Mouse (Mus musculus): Measurements from ENCODE around the gene Il2rb. TPM values are rescaled to one million over a fixed set of nuclear protein-coding genes. Genes with fewer than 3 reads are reported as not detected.

The Il2rb gene
- polyA plus RNA-seq (2014; fragmentation: Illumina TruSeq; extraction: RNeasy Lipid Tissue Mini Kit (QIAGEN cat#74804); ENCODE audit: insufficient read depth, low read depth, low replicate concordance) = 6.5 TPM

GRCm38 (mm10) chr15:78494968-78495406 is at the start of gene Il2rb:
Il2rb (minus strand) TSS chr15:78495271.

DNA sequence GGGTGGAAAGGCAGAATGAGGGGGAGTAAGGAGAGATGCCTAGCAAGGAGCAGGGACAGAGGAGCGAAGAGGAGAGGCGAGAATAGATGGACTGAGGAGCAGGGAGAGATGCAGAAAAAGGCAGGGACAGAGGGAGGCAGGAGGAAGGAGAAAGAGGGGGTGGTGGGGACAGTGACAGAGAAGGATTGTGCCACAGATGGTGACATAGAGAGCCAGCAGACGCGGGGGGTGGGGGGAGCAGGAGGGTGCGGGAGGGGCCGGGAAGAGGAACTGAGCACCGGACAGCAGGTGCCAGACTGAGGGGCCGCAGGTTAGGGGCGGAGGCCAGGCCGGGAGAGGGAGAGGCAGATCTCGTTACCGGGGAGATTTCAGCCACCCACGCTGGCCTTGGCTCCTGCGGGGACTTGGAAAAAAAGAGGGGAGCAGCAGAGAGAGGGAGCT is 49.5 kb upstream of the Il2rb start, which contains the start of gene Sstr3:
TSS of gene Sstr3 (minus strand) at position 125 of the 441 bp plus-strand sequence.

DNA sequence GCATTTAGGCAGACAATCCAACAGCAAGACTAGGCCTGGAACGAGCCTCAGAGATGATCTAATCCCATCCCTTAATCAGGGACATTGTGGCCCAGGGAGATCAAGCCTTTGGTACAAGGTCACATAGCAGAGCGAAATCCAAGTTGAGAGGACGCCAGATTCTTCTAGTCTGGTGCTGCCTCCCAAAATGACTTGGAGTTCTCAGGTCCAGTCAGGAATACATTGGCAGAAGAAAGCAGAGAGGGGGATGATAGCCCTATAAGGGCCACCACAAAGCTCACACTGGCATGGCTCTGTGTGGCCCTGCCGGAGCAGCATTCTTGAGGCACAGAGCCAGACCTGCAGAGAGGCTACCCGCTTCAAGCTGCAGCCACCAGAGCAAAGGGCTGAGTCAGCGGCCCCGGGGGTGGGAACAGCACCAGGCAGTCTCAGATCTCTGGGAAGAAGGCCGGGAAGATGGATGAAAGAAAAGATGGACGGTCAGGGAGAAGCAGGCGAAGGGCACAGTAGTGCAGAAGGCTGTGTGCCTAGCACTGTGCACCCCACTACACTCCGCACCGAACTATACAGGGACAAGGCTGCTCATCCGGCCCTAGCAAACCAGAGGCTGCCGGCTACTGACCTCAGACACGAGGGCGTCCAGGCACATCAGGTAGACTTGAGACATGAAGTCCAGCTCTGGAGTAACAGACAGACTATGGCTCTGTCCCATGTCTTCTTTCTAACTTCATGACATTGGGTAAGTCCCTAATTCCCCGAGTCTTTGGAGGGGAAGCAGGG is 35.8 kb upstream of the Il2rb start, which contains the start of gene C1qtnf6:
TSS of gene C1qtnf6 (minus strand) at position 746 of the 780 bp plus-strand sequence.

GRCm38 (mm10) chr15:78468379-78468937 is 26.6 kb downstream of the Il2rb start, which contains the start of gene Tmprss6:
Tmprss6 (minus strand) TSS chr15:78468634.

Other genes starting within 250 kb of the Il2rb start
- 3.3 TPM for gene Csf2rb2, start 189.6 kb downstream of the Il2rb start, polyA plus RNA-seq (2014; fragmentation: Illumina TruSeq; extraction: RNeasy Lipid Tissue Mini Kit (QIAGEN cat#74804); ENCODE audit: insufficient read depth, low read depth, low replicate concordance)
- gene Csf2rb, start 169.5 kb downstream of the Il2rb start, polyA plus RNA-seq (2014; fragmentation: Illumina TruSeq; extraction: RNeasy Lipid Tissue Mini Kit (QIAGEN cat#74804); ENCODE audit: insufficient read depth, low read depth, low replicate concordance) = 9.1 TPM
- not detected for gene Tex33, start 99.4 kb downstream of the Il2rb start, polyA plus RNA-seq (2014; fragmentation: Illumina TruSeq; extraction: RNeasy Lipid Tissue Mini Kit (QIAGEN cat#74804); ENCODE audit: insufficient read depth, low read depth, low replicate concordance)
- 119 TPM for gene Tst, start 89.4 kb downstream of the Il2rb start, polyA plus RNA-seq (2014; fragmentation: Illumina TruSeq; extraction: RNeasy Lipid Tissue Mini Kit (QIAGEN cat#74804); ENCODE audit: insufficient read depth, low read depth, low replicate concordance)
- gene Mpst, start 88.9 kb downstream of the Il2rb start, polyA plus RNA-seq (2014; fragmentation: Illumina TruSeq; extraction: RNeasy Lipid Tissue Mini Kit (QIAGEN cat#74804); ENCODE audit: insufficient read depth, low read depth, low replicate concordance) = 47.8 TPM
- gene Kctd17, start 66.7 kb downstream of the Il2rb start, polyA plus RNA-seq (2014; fragmentation: Illumina TruSeq; extraction: RNeasy Lipid Tissue Mini Kit (QIAGEN cat#74804); ENCODE audit: insufficient read depth, low read depth, low replicate concordance) = 21.8 TPM
- gene Tmprss6, start 26.6 kb downstream of the Il2rb start, polyA plus RNA-seq (2014; fragmentation: Illumina TruSeq; extraction: RNeasy Lipid Tissue Mini Kit (QIAGEN cat#74804); ENCODE audit: insufficient read depth, low read depth, low replicate concordance) = 0.14 TPM
- gene C1qtnf6, start 36.1 kb upstream of the Il2rb start, polyA plus RNA-seq (2014; fragmentation: Illumina TruSeq; extraction: RNeasy Lipid Tissue Mini Kit (QIAGEN cat#74804); ENCODE audit: insufficient read depth, low read depth, low replicate concordance) = 6.8 TPM
- not detected for gene Sstr3, start 49.4 kb upstream of the Il2rb start, polyA plus RNA-seq (2014; fragmentation: Illumina TruSeq; extraction: RNeasy Lipid Tissue Mini Kit (QIAGEN cat#74804); ENCODE audit: insufficient read depth, low read depth, low replicate concordance)
- 38.9 TPM for gene Rac2, start 77.5 kb upstream of the Il2rb start, polyA plus RNA-seq (2014; fragmentation: Illumina TruSeq; extraction: RNeasy Lipid Tissue Mini Kit (QIAGEN cat#74804); ENCODE audit: insufficient read depth, low read depth, low replicate concordance)
- 21.0 TPM for gene Cyth4, start 101.8 kb upstream of the Il2rb start, polyA plus RNA-seq (2014; fragmentation: Illumina TruSeq; extraction: RNeasy Lipid Tissue Mini Kit (QIAGEN cat#74804); ENCODE audit: insufficient read depth, low read depth, low replicate concordance)
- gene Elfn2, start 223.5 kb upstream of the Il2rb start, polyA plus RNA-seq (2014; fragmentation: Illumina TruSeq; extraction: RNeasy Lipid Tissue Mini Kit (QIAGEN cat#74804); ENCODE audit: insufficient read depth, low read depth, low replicate concordance) = not detected

Data from lung, adult 10 weeks (tissue).